Mouse (Mus musculus): ENCODE results near the gene Rnaseh2a.

- no peak for TF ChIP-seq CTCF (IDR thresholded peaks at IDR 0.05; ENCODE audit: borderline replicate concordance, insufficient read depth, low read length)
- TF ChIP-seq POLR2A (IDR thresholded peaks at IDR 0.05; ENCODE audit: low read depth, low read length) = no peak
Observed at GRCm38 (mm10) chr8:84915269-84915668, 54.3 kb downstream of the Rnaseh2a start.

Measured in embryonic fibroblast, embryonic 13.5 days (primary cell).